Mouse (Mus musculus): ENCODE measurements around the gene Chaf1a. TPM values are rescaled to one million over a fixed set of nuclear protein-coding genes. Genes with fewer than 3 reads are reported as not detected.
A peak's percentile ranks its signal among the peaks of the same experiment; 100 is the strongest.

The Chaf1a gene
- polyA plus RNA-seq, 1 experiment from 2014 or later: 26.8 TPM

- no peak overlapping the region for H3K4me2 ChIP-seq (replicated peaks)
- H3K36me3 ChIP-seq: peaks cover 30% of the 10 kb centered on the region
- 61% methylated on average over 2 of the region's 2 CpGs for WGBS
- no peaks in the 10 kb centered on the region for H3K9me3 ChIP-seq (replicated peaks)
- H3K4me3 ChIP-seq: no peak overlapping the region
- ATAC-seq (ENCODE audit: low FRiP score): no peak
- H3K4me1 ChIP-seq: peaks cover 14% of the 10 kb centered on the region
- no peaks in the 10 kb centered on the region for H3K27me3 ChIP-seq
- peak overlapping the region; percentile 24; the same call in 1 of the 2 replicates for H3K27ac ChIP-seq
- H3K9ac ChIP-seq: no peak overlapping the region
Observed at GRCm38 (mm10) chr17:56022131-56022988, 17.9 kb upstream of the Chaf1a start.

- Histone ChIP-seq H3K36me3 (peaks cover 28% of the 10 kb centered on the region), H3K4me1 (peaks cover 14% of the 10 kb centered on the region), H3K9ac (no peak overlapping the region), H3K27me3 (no peaks in the 10 kb centered on the region), H3K4me3 (no peak overlapping the region), H3K4me2 (replicated peaks) (no peak overlapping the region), H3K27ac (peak overlapping the region; percentile 24; the same call in 1 of the 2 replicates), H3K9me3 (replicated peaks) (no peaks in the 10 kb centered on the region)
- WGBS: 79% methylated on average over 4 of the region's 4 CpGs
- ATAC-seq (ENCODE audit: low FRiP score): no peak
Observed at GRCm38 (mm10) chr17:56022989-56023290, 17.3 kb upstream of the Chaf1a start.

DNA sequence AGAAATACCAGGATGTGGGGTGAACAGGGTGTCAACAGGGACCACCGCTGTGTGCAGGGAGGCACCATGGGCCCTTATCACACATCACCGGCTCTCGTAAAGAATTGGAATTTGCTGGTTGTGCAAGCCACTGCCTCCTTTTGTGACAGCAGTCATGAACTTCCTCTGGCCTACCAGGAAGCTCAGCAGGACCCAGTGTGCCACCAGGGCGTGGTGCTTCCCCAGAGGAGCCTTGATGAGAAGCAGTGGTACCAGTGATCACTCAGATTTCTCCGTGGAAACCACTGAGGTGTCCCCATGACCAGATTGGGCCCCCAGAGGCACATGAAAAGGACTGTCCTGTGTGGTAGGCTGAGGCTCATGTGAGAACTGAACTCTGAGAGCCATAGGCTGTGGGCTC is 16.9 kb upstream of the Chaf1a start:
- 87% methylated on average over 5 of the region's 5 CpGs for WGBS
- Histone ChIP-seq H3K27me3 (no peaks in the 10 kb centered on the region), H3K4me1 (peaks cover 14% of the 10 kb centered on the region), H3K4me3 (no peak overlapping the region), H3K9ac (no peak overlapping the region), H3K9me3 (replicated peaks) (no peaks in the 10 kb centered on the region), H3K4me2 (replicated peaks) (no peak overlapping the region), H3K27ac (no peak overlapping the region), H3K36me3 (peaks cover 28% of the 10 kb centered on the region)
- ATAC-seq (ENCODE audit: low FRiP score): no peak

GRCm38 (mm10) chr17:56024476-56024875 is 15.8 kb upstream of the Chaf1a start:
- peaks cover 22% of the 10 kb centered on the region for H3K36me3 ChIP-seq
- H3K4me3 ChIP-seq: no peak overlapping the region
- no peak overlapping the region for H3K27ac ChIP-seq
- peaks cover 14% of the 10 kb centered on the region for H3K4me1 ChIP-seq
- no peak overlapping the region for H3K4me2 ChIP-seq (replicated peaks)
- 75% methylated on average over 2 of the region's 2 CpGs for WGBS
- no peaks in the 10 kb centered on the region for H3K27me3 ChIP-seq
- H3K9me3 ChIP-seq (replicated peaks): no peaks in the 10 kb centered on the region
- no peak for ATAC-seq (ENCODE audit: low FRiP score)
- H3K9ac ChIP-seq: no peak overlapping the region

- H3K36me3 ChIP-seq: peaks cover 26% of the 10 kb centered on the region
- 81% methylated on average over 5 of the region's 5 CpGs for WGBS
- no peak overlapping the region for H3K27ac ChIP-seq
- no peak for ATAC-seq (ENCODE audit: low FRiP score)
- H3K27me3 ChIP-seq: no peaks in the 10 kb centered on the region
- H3K4me3 ChIP-seq: no peak overlapping the region
- peaks cover 14% of the 10 kb centered on the region for H3K4me1 ChIP-seq
- H3K4me2 ChIP-seq (replicated peaks): no peak overlapping the region
- no peaks in the 10 kb centered on the region for H3K9me3 ChIP-seq (replicated peaks)
- no peak overlapping the region for H3K9ac ChIP-seq
Observed at GRCm38 (mm10) chr17:56024931-56025330, 15.3 kb upstream of the Chaf1a start.

- no peak overlapping the region for H3K4me3 ChIP-seq
- ATAC-seq (ENCODE audit: low FRiP score): no peak
- H3K4me1 ChIP-seq: peaks cover 14% of the 10 kb centered on the region
Observed at GRCm38 (mm10) chr17:56026303-56026702, 13.9 kb upstream of the Chaf1a start.

DNA sequence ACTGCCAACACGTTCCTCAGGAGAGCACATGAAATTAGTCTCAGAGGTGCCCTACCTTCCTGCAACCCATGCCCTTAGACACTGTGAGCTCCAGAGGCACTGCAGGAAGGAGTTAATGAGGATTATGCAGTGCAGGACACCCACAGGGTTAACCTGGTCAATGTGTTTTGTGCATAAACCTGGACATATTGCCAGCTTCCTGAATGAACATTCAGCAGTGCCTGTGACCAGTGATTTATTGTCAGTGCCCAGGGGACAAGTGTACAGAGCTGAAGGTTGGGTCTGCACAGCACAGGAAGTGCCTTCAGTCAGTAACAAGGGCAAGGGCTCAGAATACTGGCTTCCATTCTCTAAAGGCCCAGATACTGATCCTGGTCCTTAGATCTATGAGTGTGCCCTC is 13.4 kb upstream of the Chaf1a start:
- no peak overlapping the region for H3K9ac ChIP-seq
- no peak overlapping the region for H3K4me2 ChIP-seq (replicated peaks)
- 80% methylated on average over 1 of the region's 1 CpGs for WGBS
- H3K9me3 ChIP-seq (replicated peaks): no peaks in the 10 kb centered on the region
- ATAC-seq (ENCODE audit: low FRiP score): no peak
- H3K36me3 ChIP-seq: peaks cover 34% of the 10 kb centered on the region
- H3K27me3 ChIP-seq: no peaks in the 10 kb centered on the region
- H3K27ac ChIP-seq: no peak overlapping the region
- peaks cover 14% of the 10 kb centered on the region for H3K4me1 ChIP-seq
- no peak overlapping the region for H3K4me3 ChIP-seq

More at GRCm38 (mm10) chr17:56026303-56026702, 13.9 kb upstream of the Chaf1a start:
- H3K27me3 ChIP-seq: no peaks in the 10 kb centered on the region
- 89% methylated on average over 1 of the region's 1 CpGs for WGBS
- H3K27ac ChIP-seq: no peak overlapping the region
- peaks cover 34% of the 10 kb centered on the region for H3K36me3 ChIP-seq
- no peak overlapping the region for H3K4me2 ChIP-seq (replicated peaks)
- no peaks in the 10 kb centered on the region for H3K9me3 ChIP-seq (replicated peaks)
- H3K9ac ChIP-seq: no peak overlapping the region

GRCm38 (mm10) chr17:56027801-56028441 is 12.3 kb upstream of the Chaf1a start:
- no peak overlapping the region for H3K4me2 ChIP-seq (replicated peaks)
- 85% methylated on average over 5 of the region's 5 CpGs for WGBS
- H3K4me3 ChIP-seq: no peak overlapping the region
- no peaks in the 10 kb centered on the region for H3K9me3 ChIP-seq (replicated peaks)
- no peak overlapping the region for H3K27ac ChIP-seq
- H3K9ac ChIP-seq: no peak overlapping the region
- no peak for ATAC-seq (ENCODE audit: low FRiP score)
- peaks cover 10% of the 10 kb centered on the region for H3K4me1 ChIP-seq
- H3K36me3 ChIP-seq: peaks cover 34% of the 10 kb centered on the region
- H3K27me3 ChIP-seq: no peaks in the 10 kb centered on the region

DNA sequence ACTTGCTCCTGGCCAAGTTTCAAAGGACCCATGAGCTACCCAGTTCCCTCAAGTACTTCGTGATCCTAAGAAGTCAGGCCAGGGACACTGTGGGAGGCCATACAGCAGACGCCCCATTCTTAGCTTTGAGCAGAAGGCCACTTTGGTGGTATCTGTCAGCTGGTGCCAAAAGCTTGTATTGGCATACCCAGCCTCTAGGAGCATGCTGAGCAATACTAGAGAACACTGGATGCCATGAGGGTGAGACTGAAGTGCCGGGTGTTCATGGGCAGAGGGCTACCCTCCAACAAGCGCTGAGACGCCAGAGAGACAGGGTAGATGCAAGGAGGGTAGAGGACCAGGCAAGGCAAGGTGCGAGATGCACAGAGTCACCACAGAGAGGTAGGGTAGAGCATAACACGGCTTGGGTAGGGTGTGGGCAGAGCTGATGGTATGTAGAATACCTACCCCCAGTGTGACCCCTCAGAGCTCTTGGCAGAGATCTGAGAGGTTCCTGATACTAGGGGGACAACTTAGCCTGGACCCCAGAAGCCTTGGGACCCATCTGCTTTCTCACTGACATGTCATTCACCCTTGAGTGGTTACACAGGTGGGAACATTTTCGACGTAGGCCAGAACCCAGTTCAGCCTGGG is 9.9 kb upstream of the Chaf1a start:
- Histone ChIP-seq H3K4me3 (no peak overlapping the region), H3K4me1 (peaks cover 18% of the 10 kb centered on the region), H3K27me3 (no peaks in the 10 kb centered on the region), H3K9me3 (replicated peaks) (no peaks in the 10 kb centered on the region), H3K36me3 (peaks cover 42% of the 10 kb centered on the region), H3K27ac (no peak overlapping the region), H3K9ac (no peak overlapping the region), H3K4me2 (replicated peaks) (no peak overlapping the region)
- WGBS: 91% methylated on average over 9 of the region's 9 CpGs
- no peak for ATAC-seq (ENCODE audit: low FRiP score)

DNA sequence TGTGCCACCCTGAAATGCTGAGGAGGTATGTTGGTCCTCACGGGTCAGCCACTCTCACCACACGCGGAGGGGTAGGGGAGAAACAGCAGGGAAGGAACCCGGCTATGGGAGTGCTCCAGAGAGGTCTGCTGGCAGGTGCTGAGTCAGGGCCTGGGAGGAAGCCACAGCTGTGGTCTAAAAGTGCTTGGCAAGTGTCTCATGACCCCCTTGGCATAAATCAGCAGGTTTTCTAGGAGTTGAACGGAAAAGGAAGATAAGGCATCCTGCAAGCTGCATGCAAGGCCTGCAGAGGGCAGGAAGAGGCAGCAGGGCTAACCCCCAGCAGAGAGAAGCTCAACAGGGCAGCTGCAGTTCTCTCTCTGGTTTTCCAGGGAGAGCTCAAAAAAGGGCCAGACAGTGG is 9.3 kb upstream of the Chaf1a start:
- Histone ChIP-seq H3K4me1 (peaks cover 22% of the 10 kb centered on the region), H3K36me3 (peaks cover 42% of the 10 kb centered on the region), H3K4me3 (no peak overlapping the region), H3K27ac (no peak overlapping the region), H3K27me3 (no peaks in the 10 kb centered on the region), H3K9ac (no peak overlapping the region), H3K4me2 (replicated peaks) (no peak overlapping the region), H3K9me3 (replicated peaks) (no peaks in the 10 kb centered on the region)
- no peak for ATAC-seq (ENCODE audit: low FRiP score)
- 64% methylated on average over 5 of the region's 5 CpGs for WGBS

GRCm38 (mm10) chr17:56031431-56031830 is 8.8 kb upstream of the Chaf1a start:
- H3K4me1 ChIP-seq: peaks cover 22% of the 10 kb centered on the region
- WGBS: 89% methylated on average over 7 of the region's 7 CpGs
- no peak overlapping the region for H3K27ac ChIP-seq
- H3K9ac ChIP-seq: no peak overlapping the region
- H3K9me3 ChIP-seq (replicated peaks): no peaks in the 10 kb centered on the region
- no peaks in the 10 kb centered on the region for H3K27me3 ChIP-seq
- no peak for ATAC-seq (ENCODE audit: low FRiP score)
- no peak overlapping the region for H3K4me2 ChIP-seq (replicated peaks)
- no peak overlapping the region for H3K4me3 ChIP-seq
- peaks cover 42% of the 10 kb centered on the region for H3K36me3 ChIP-seq

DNA sequence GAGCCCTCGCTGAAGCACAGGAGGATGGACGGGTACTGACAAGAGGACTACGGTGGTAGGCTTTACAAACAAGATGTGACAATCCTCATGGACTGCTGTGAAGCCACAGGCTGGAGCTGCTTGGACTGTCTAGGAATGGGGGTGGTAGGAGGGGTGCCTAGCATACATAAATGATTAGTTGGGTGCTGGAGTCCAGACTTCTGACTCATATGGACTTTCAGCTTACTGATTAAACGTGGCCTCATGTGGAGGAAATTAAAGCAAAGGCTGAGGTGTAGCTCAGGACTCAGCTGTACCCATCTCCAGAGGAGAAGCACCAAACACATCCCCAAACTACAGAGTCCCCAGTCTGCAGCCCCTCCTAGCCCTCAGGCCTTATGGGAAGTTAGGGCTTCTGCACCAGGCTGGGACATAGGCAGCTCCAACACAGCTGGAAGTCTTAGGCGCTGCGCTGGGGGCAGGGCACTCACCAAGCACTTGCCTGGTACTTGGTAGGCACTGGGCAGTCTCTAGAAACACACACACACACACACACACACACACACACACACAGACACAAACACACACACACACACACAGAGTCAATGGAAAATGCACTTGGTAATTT is 8.0 kb upstream of the Chaf1a start:
- Histone ChIP-seq H3K36me3 (peaks cover 41% of the 10 kb centered on the region), H3K4me1 (peaks cover 24% of the 10 kb centered on the region), H3K4me3 (no peak overlapping the region), H3K27me3 (no peaks in the 10 kb centered on the region), H3K9me3 (replicated peaks) (no peaks in the 10 kb centered on the region), H3K9ac (no peak overlapping the region), H3K4me2 (replicated peaks) (no peak overlapping the region), H3K27ac (no peak overlapping the region)
- 71% methylated on average over 6 of the region's 6 CpGs for WGBS
- no peak for ATAC-seq (ENCODE audit: low FRiP score)

All from hindbrain, embryonic 12.5 days (tissue).